Mouse (Mus musculus) adrenal gland, adult (tissue): ENCODE measurements around the gene Dedd.
"Not testable (repeated sequence)": the region's sequence is repeated elsewhere in the genome, so short reads cannot be mapped to it uniquely, and the experiment has no call there.

Experiments used
- DNase-seq, 2 experiments: peaks; one replicate each; pipeline ENCODE4 v3.0.0; 2022 to 2023; ENCODE audit warnings: low spot score in 1 of 2; ENCODE audit not compliant: inconsistent age in 2 of 2

Dedd gene

GRCm38 (mm10) chr1:171306157-171306556 lies 22.8 kb upstream of the Dedd start:
- DNase-seq: not testable (repeated sequence)

GRCm38 (mm10) chr1:171309321-171309720 lies 19.6 kb upstream of the Dedd start:
- peak in 1 of 2 experiments; percentile 78 for DNase-seq

DNA sequence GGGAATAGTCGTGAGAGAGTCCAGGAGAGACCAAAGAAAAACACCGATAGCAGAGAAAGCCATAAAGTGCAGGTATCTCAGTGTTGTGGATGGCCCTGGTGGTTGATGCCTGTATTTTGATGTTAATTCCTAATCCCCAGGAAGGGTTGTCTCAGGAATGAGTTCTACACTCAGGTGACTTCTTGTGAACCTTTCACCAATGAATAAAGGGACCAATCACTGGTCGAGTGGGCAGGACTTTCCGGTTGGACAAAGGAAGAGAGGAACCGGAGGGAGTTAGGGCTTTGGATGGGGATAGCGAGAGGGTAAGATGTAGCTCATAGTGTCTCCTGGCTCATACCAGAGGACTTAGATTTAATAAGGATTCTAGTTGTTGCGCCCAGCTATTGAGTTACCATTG lies 9.2 kb upstream of the Dedd start:
- no peak for DNase-seq

GRCm38 (mm10) chr1:171320151-171320550 lies 8.8 kb upstream of the Dedd start:
- DNase-seq: no peak

DNA sequence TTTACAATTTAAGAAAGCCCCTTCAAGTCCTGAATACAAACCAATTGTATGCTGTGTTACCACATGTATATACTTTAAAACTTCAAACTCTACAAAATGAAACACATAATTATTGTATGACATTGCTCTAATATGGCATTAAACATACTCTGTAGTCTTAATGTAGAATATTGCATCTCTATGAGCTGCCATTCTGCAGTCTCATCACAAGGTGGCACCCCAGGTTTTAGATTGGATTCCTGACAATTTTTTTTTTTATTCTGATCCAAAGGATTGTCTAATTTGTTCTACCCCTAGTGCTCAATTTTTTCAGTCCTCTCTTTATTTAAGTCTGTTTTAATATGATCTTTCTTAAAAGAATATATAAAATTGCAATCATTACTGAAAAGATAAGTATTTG lies 7.5 kb upstream of the Dedd start:
- DNase-seq: peak in 1 of 2 experiments; percentile 66

DNA sequence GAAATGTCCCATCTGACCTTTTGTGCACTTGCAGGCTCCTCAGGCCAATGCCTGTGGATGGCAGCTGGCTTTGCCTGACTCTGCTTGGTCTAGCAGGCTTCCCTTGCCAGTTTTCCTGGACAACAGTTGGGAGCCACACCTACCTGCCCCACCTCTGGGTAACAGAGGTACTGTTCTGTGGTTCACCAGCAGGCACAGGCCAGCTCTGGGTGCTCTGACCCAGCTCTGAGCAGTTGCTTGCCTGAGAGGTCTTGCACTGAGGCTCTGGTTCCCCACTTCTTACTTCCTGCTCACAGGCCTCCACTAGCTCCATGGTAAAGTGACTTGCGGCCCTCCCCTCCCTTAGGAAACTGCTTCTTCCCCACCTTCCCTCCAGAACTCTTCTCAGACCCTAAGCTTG lies 6.9 kb upstream of the Dedd start:
- DNase-seq: no peak

DNA sequence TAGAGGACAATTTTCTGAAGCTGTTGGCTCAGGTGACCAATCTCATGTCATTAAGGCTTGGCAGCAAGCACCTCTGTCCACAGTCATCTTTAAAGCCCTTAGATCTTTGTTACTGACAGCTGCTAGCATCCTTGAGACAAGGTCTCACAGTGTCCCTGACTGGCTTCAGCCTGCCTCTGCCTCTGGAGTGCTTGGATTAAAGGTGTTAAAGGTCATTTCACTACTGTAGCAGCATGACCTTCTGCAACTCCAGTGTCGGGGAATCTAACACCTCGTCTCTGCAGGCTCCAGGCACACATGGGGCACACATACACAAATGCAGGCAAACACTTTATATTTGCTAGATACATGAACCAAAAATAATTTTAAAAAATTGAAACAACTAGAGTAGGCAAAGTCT lies 3.4 kb upstream of the Dedd start:
- peak in 1 of 2 experiments; percentile 69 for DNase-seq

DNA sequence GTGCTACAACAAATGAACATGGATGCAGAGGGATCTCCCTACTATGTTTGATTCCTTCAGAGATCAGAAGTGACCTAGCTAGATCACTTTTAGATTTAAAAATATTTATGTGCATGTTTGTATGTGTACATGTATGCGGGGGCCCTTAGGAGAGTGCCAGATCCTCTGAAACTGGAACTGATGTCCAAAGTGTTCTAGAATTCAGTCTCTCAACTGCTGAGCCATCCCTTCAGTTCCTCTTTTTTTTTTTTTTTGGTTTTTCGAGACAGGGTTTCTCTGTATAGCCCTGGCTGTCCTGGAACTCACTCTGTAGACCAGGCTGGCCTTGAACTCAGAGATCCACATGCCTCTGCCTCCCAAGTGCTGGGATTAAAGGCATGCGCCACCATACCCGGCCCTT lies 2.4 kb upstream of the Dedd start:
- not testable (repeated sequence) for DNase-seq

DNA sequence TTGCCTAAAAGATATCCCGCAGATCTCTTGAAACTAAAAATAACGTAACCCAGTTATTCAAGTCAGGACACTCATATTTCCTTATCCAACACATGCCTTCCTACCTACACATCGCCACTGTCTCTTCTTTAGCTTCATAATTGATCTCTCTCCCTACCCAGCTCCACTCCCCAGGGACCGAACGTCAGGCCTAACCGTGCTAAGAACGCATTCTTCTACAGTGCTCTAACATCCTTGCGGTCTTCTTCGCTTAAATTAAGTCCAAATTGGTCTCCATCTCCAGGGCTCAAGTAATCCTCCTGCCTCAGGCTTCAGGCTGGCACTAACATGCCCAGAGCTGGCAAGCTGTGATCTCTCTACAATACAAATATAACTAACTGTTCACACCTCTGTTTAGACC lies 701 bp upstream of the Dedd start:
- no peak for DNase-seq

- DNase-seq: peak in 1 of 2 experiments; percentile 82
Measured at GRCm38 (mm10) chr1:171329433-171330215, 679 bp downstream of the Dedd start.

DNA sequence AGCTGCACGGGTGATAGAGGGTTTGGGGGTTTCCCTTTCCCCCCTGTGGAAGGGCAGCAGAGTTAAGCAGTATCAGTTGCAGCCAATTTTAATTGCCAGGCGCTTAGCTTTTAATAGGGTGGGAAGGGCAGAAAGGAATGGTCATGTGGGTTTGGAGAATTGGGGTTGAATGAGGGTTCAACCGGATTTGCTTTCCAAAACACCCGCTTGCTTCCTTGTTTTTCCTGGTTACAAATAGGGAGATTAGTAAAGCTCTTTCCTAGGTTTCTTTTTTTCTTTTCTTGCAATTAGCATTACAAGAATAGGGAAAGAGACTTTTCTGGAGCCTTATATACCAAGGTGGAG lies 1.2 kb downstream of the Dedd start:
- DNase-seq: no peak

GRCm38 (mm10) chr1:171342262-171343207 lies 13.6 kb downstream of the Dedd start:
- DNase-seq: peak in 1 of 2 experiments; percentile 36

DNA sequence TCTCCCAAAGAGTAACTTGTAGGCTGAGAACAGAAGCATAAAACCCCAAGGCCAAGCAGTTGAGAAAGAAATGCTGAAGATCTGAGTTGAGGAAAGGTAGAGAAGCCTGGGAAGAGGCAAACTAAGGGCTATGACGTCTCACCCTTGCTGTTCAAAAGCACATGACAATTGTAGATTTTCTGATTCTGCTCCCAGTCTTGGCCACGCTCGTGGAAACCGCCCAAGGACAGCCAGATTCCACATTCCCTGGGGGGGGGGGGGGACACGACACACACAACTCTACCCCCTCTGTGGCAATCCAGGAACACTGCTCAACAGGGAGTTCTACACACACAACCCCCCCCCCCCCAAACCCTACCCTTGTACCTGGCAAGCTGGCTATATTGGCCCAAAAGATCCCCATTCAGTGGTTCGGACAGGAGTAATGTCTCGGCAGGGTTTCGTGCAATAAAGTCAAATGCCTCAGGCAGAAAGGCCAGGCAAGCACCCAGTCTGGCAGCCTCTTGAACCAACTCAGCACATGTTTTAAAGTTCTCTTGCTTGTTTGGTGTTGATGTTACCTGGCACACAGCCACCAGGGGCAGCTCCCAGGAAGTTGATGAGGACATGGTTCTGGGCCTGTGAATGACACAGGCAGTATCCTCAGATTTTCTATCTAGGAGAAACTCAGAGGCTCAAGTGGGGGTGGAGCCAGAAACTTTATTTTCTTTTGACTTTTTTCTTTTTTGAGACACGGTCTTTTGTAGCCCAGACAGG lies 15.2 kb downstream of the Dedd start:
- DNase-seq: peak; percentile 69 to 83

DNA sequence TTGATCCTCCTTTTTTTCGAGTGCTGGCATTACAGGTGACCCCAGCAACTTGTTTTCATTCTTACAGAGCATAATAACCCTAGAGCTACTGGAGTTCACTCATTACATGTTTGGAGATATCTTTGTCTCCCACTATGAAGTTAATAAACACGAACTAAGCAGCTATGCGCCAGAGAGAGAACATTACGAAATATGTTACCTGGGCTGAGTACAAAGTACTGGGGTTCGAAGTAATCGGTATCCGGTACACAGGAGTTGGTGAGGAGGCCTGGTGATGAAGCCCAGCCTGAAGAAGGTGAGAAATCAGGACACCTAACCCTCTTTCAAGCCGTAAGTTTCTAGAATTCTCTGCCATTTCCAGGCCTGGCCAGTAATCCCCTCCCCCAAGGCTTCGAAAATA lies 15.8 kb downstream of the Dedd start:
- DNase-seq: no peak

- DNase-seq: peak; percentile 93 to 97
Measured at GRCm38 (mm10) chr1:171345225-171346094, 16.5 kb downstream of the Dedd start, which contains the start of the genes Nit1 and Pfdn2. TSS of gene Nit1 (minus strand) at chr1:171345646. TSS of gene Pfdn2 (plus strand) at chr1:171345670.

- DNase-seq: peak in 1 of 2 experiments; percentile 71
Measured at GRCm38 (mm10) chr1:171346095-171346450, 17.1 kb downstream of the Dedd start.

- DNase-seq: peak in 1 of 2 experiments; percentile 46
Measured at GRCm38 (mm10) chr1:171348665-171349064, 19.7 kb downstream of the Dedd start.

- peak; percentile 42 to 71 for DNase-seq
Measured at GRCm38 (mm10) chr1:171349210-171349609, 20.3 kb downstream of the Dedd start.

GRCm38 (mm10) chr1:171355812-171356340 lies 26.9 kb downstream of the Dedd start:
- DNase-seq: peak in 1 of 2 experiments; percentile 39

- peak; percentile 61 to 64 for DNase-seq
Measured at GRCm38 (mm10) chr1:171356814-171357213, 27.9 kb downstream of the Dedd start.
